Mouse (Mus musculus): ENCODE data around the gene Qrich2. TPM values are rescaled to one million over a fixed set of nuclear protein-coding genes. Genes with fewer than 3 reads are reported as not detected.

Qrich2 gene
- polyA plus RNA-seq (2012), result not detected in 2 replicates

DNA sequence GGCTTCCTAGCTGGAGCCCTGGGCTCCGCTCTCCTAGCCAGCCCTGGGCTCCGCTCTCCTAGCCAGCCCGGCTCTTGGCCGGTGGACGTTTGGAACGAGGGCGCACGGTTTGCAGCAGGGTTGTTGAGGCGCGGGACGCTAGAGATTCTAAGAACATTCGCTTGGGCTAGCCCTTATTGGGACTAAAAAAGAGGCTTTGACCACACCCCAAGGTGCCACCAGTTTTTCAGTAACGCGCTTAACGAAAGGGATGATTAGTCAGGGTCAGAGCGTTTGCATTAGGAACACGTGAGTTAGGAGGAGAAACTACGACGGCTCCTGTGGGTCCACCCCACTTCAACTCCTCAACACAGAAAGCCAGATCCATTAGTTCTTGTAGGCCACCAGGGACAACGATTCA lies at the start of gene Qrich2:
TSS of gene Qrich2 (minus strand) at position 101 of the 400 bp plus-strand sequence.

GRCm38 (mm10) chr11:116493795-116494252 lies 27.8 kb upstream of the Qrich2 start, which contains the start of gene Prpsap1:
TSS of gene Prpsap1 (minus strand) at chr11:116494202.

GRCm38 (mm10) chr11:116433356-116434286 lies 32.4 kb downstream of the Qrich2 start, which contains the start of gene Ubald2:
TSS of gene Ubald2 (plus strand) at chr11:116434094.

DNA sequence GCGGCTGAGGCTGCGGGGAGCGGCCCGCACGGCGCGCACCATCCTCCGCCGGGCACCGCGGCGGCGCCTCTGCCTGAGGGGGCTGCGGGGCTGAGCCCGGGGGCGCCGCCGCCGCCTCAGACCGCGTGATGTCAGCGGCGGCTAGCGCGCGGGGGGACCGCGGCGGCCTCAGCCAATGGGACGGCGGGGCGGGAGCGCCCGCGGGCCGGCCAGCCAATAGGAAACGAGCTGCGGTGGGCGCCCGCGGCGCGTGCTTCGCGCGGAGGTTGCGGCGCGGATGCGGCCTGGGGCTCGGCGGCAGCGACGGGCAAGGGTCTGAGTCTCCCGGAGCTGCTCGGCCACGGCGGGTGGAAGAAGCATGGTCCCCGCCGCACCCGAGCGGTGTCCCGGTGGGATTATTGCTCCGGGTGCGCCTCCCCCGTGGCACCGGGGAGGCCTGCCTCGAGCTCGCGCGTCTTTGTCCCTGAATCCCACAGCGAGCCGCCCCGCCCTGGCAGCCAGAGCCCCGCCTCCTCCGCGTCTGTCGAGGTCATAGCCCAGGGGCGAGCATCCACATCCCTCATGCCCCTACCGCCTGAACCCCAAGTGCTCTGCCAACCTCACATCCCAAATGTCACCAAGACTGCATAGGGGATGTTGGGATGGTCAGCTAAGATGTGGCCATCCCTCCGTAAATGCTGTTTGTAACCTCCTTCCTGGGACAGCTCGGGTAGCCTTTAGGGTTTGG lies 53.0 kb downstream of the Qrich2 start, which contains the start of gene Rnf157:
TSS of gene Rnf157 (minus strand) at position 129 of the 727 bp plus-strand sequence.

Other genes with a start within 250 kb of the Qrich2 start
- gene Evpl, start 228.2 kb downstream of the Qrich2 start, polyA plus RNA-seq (2012), result 1.5 and 3.1 TPM in 2 replicates
- gene Srp68, start 192.0 kb downstream of the Qrich2 start, polyA plus RNA-seq (2012), result 59.2 and 66.7 TPM in 2 replicates
- gene Galr2, start 185.3 kb downstream of the Qrich2 start, polyA plus RNA-seq (2012), result 0.13 and 0.17 TPM in 2 replicates
- gene Exoc7, start 159.0 kb downstream of the Qrich2 start, polyA plus RNA-seq (2012), result 12.4 and 14.8 TPM in 2 replicates
- 0.35 and 1.3 TPM in 2 replicates for gene Foxj1, start 130.8 kb downstream of the Qrich2 start, polyA plus RNA-seq (2012)
- 9.0 and 10.1 TPM in 2 replicates for gene Rnf157, start 53.2 kb downstream of the Qrich2 start, polyA plus RNA-seq (2012)
- 706 and 748 TPM in 2 replicates for gene Ubald2, start 32.1 kb downstream of the Qrich2 start, polyA plus RNA-seq (2012)
- gene Prpsap1, start 28.0 kb upstream of the Qrich2 start, polyA plus RNA-seq (2012), result 73.0 and 78.3 TPM in 2 replicates
- gene Sphk1, start 64.7 kb upstream of the Qrich2 start, polyA plus RNA-seq (2012), result 69.4 and 73.3 TPM in 2 replicates
- gene Ube2o, start 115.2 kb upstream of the Qrich2 start, polyA plus RNA-seq (2012), result 27.4 and 35.3 TPM in 2 replicates
- not detected in 2 replicates for gene Aanat, start 120.2 kb upstream of the Qrich2 start, polyA plus RNA-seq (2012)
- 25.8 and 32.5 TPM in 2 replicates for gene Rhbdf2, start 160.8 kb upstream of the Qrich2 start, polyA plus RNA-seq (2012)
- gene Prcd, start 187.3 kb upstream of the Qrich2 start, polyA plus RNA-seq (2012), result not detected in 2 replicates
- 0.11 and 0.12 TPM in 2 replicates for gene Cygb, start 188.1 kb upstream of the Qrich2 start, polyA plus RNA-seq (2012)

Data from megakaryocyte-erythroid progenitor cell, adult 5 weeks (primary cell).